Mouse (Mus musculus) forebrain, embryonic 10.5 days (tissue): ENCODE data around the gene Agmat. TPM values are rescaled to one million over a fixed set of nuclear protein-coding genes. Genes with fewer than 3 reads are reported as not detected.
"Not testable (repeated sequence)": the region's sequence is repeated elsewhere in the genome, so short reads cannot be mapped to it uniquely, and the experiment has no call there.

Experiments used
- DNase-seq: peaks from one replicate; pipeline ENCODE4 v3.0.0-alpha.2; 2017; ENCODE audit warnings: low spot score; ENCODE audit errors: extremely low spot score
- H3K27ac ChIP-seq: fragments of 300-500 bp; sonication (generic); 2 replicates; pipeline ENCODE4 v1.5.1; 2016; ENCODE audit warnings: mild to moderate bottlenecking
- H3K27me3 ChIP-seq: fragments of 300-500 bp; sonication (generic); 2 replicates; pipeline ENCODE4 v1.6.1; 2016; ENCODE audit warnings: mild to moderate bottlenecking; ENCODE audit not compliant: poor library complexity, severe bottlenecking
- H3K36me3 ChIP-seq: fragments of 300-500 bp; sonication (generic); replicated peaks from 2 replicates; pipeline ENCODE4 v1.6.1; 2016; ENCODE audit warnings: mild to moderate bottlenecking, moderate library complexity
- H3K4me1 ChIP-seq: fragments of 300-500 bp; sonication (generic); 2 replicates; pipeline ENCODE4 v1.6.1; 2016
- H3K4me3 ChIP-seq: fragments of 300-500 bp; sonication (generic); 2 replicates; pipeline ENCODE4 v1.5.1; 2016; ENCODE audit warnings: mild to moderate bottlenecking, moderate library complexity
- H3K9me3 ChIP-seq: fragments of 300-500 bp; sonication (generic); 2 replicates; pipeline ENCODE4 v1.6.1; 2016; ENCODE audit warnings: mild to moderate bottlenecking, moderate library complexity
- WGBS: fragments of 180-500 bp; shearing (Covaris S2); methylation state at CpG from one replicate; pipeline ENCODE4 v1.1.7; 2016; 5-methylcytosine and 5-hydroxymethylcytosine counted together
- polyA plus RNA-seq: library from polyadenylated mRNA; unstranded; fragments of >200 nt; fragmentation: Nextera tagmentation; extraction: Ambion mirVana; gene quantifications from 2 replicates; pipeline ENCODE4 v1.2.1, GENCODE M21; 2016

Gene Agmat
- polyA plus RNA-seq, 1 experiment from 2014 or later, result not detected

DNA sequence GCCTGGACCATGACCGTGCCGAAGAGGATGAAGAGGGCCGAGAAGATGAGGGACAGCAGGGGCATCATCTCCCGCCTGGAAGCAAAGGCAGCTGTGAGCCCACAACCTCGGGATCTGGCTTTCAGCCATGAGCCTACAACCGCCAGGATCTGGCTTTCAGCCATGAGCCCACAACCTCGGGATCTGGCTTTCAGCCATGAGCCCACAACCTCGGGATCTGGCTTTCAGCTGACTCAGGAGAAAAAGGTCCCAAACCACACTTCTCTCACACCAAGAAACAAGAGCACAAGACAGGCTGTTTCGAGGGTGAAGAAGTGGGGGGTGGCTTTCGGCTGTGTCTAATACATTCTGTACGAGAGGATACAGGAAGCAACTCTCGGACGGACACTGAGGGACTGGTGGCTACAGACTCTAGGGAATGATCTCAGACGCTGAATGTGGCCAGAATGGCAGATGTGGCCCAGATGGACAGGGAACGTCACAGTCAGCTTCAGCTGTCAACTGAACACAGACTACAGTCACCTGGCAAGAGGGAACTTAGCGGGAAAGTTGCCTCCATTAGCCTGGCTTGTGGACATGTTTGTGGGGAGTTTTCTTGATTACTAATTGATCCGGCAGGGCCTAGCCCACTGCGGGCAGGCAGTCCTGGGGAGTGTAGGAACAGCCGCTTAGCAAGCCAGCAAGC, 20.3 kb downstream of the Agmat start:
- WGBS, result 92% methylated on average over 19 of the region's 19 CpGs
- no peak overlapping the region for H3K4me3 ChIP-seq
- DNase-seq, result no peak
- H3K27ac ChIP-seq, result no peak overlapping the region
- peaks cover 97% of the 10 kb centered on the region for H3K36me3 ChIP-seq
- no peaks in the 10 kb centered on the region for H3K4me1 ChIP-seq
- no peaks in the 10 kb centered on the region for H3K27me3 ChIP-seq
- no peaks in the 10 kb centered on the region for H3K9me3 ChIP-seq

DNA sequence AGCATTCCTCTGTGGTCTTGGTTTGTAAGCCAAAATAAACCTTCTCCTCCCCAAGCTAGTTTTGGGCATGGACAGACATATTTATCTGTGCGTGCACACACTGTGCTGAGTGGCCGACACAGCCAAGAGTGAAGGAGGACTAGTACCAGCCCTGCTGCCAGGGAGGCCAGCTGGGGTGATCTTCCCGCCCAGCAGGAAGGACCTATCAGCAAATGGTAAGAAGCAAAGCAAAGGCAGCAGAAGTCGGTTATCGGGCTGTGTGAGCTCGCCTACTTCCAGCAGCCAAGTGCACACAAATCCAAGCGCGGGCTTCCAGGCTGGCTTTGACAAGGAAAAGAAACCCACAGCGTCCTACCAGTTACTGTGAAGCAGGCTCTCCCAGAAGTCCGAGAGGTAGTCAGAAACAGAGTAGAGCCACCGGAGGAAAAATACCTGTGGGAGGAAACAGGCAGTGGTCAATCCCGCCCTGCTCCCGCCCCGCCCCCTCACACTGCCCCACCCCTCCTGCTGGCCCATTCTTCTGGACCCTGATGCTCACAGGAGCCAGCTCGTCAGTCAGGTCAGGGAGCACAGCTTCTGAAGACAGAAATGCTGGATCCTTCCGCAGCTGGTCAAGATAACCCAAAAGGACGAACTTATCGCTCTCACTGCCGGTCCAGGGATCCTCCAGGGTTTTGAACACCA, 21.0 kb downstream of the Agmat start:
- Histone ChIP-seq H3K36me3 (peaks cover 96% of the 10 kb centered on the region), H3K27ac (no peak overlapping the region), H3K9me3 (no peaks in the 10 kb centered on the region), H3K27me3 (no peaks in the 10 kb centered on the region), H3K4me1 (no peaks in the 10 kb centered on the region), H3K4me3 (no peak overlapping the region)
- DNase-seq, result no peak
- 85% methylated on average over 19 of the region's 19 CpGs for WGBS

DNA sequence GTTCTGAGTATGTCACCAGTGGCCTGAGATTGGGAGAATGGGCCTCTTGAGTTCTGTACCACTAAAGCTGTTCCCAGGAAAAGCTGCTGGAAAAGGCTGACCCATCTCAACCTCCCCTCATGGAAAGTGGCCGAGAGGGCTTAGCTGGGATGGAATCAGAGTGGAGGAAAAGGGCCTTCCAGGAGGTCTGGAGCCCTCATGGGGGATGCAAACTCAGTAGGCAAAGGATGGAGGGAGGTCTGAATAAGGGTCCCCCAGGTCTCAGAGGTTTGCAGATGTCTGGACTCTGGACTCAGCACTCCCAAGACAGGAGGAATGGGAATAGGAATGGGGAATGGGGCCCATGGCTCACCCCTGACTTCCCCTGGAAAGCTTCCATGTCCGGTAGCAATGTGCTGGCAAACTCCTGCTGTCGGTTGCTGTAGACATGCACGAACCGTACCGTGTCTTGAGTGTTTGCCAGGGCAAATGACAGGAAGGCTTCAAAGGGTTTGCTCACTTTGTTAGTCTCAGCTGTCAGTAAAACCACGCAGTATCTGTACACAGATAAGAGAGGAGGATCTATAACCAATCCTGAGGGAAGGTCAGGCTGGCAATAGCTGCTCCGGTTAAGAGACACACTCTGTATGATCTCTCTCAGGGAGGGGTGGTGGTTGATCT, 23.2 kb downstream of the Agmat start:
- 95% methylated on average over 8 of the region's 8 CpGs for WGBS
- H3K4me3 ChIP-seq, result no peak overlapping the region
- no peak overlapping the region for H3K27ac ChIP-seq
- no peak for DNase-seq
- H3K9me3 ChIP-seq, result no peaks in the 10 kb centered on the region
- no peaks in the 10 kb centered on the region for H3K4me1 ChIP-seq
- peaks cover 96% of the 10 kb centered on the region for H3K36me3 ChIP-seq
- no peaks in the 10 kb centered on the region for H3K27me3 ChIP-seq

DNA sequence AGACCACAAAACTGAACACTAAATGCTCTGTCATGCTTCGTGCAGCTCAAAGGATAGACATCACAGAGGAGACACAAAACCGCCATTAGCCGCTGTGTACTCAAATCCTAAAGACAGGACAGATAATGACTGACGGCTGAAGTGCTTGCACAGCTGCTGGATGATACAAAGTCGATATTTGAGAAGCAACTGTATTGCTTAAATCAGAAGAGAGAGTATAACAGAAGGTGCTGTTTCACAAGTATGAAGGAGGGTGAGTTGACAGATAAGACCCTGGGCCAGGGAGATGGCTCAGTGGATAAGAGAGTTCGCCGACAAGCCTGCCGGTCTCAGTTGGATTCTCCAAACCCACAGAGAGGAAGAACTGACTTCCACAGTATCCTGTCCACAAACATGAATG, 25.4 kb downstream of the Agmat start:
- Histone ChIP-seq H3K9me3 (no peaks in the 10 kb centered on the region), H3K4me3 (no peak overlapping the region), H3K4me1 (no peaks in the 10 kb centered on the region), H3K27ac (no peak overlapping the region), H3K27me3 (no peaks in the 10 kb centered on the region), H3K36me3 (peaks cover 99% of the 10 kb centered on the region)
- no peak for DNase-seq
- 96% methylated on average over 8 of the region's 8 CpGs for WGBS

DNA sequence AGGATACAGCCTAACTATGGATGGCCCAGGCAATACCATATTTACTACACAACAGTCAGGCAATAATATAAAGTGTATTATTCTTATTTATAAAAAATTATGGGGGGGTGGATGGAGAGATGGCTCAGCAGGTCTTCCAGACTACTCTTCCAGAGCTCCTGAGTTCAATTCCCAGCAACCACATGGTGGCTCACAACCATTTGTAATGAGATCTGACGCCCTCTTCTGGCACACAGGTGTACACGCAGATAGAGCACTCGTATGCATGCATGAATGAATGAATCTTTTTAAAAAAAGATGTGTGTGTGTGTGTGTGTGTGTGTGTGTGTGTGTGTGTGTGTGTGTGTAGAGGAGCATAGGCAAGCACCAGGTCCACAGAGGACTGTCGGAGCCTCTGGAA, 26.5 kb downstream of the Agmat start:
- H3K27me3 ChIP-seq, H3K9me3 ChIP-seq, H3K27ac ChIP-seq, H3K4me3 ChIP-seq, H3K4me1 ChIP-seq, DNase-seq: not testable (repeated sequence)
- 88% methylated on average over 4 of the region's 4 CpGs for WGBS
- H3K36me3 ChIP-seq, result peaks cover 98% of the 10 kb centered on the region

DNA sequence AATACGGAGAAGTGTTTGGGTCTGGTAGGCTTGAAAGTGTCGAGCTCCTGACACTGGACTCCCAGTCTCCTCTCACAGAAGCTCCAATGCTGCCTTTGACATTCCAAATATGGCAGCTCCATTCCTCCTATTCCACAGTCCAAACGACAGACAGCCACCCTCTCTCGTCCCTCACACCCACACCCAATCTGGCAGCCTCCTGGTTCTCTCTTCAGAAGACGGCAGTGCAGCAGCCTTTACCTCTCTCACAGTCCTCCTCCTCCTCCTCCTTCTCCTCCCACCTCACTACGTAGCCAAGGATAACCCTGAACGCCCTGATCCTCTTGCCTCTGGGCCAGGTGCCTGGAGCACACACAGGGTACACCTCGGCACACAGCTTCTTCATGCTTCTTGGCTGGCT, 33.4 kb downstream of the Agmat start:
- no peak overlapping the region for H3K4me3 ChIP-seq
- no peaks in the 10 kb centered on the region for H3K27me3 ChIP-seq
- H3K36me3 ChIP-seq, result peaks cover 99% of the 10 kb centered on the region
- no peak overlapping the region for H3K27ac ChIP-seq
- no peak for DNase-seq
- WGBS, result 91% methylated on average over 8 of the region's 8 CpGs
- H3K4me1 ChIP-seq, result no peaks in the 10 kb centered on the region
- H3K9me3 ChIP-seq, result no peaks in the 10 kb centered on the region

DNA sequence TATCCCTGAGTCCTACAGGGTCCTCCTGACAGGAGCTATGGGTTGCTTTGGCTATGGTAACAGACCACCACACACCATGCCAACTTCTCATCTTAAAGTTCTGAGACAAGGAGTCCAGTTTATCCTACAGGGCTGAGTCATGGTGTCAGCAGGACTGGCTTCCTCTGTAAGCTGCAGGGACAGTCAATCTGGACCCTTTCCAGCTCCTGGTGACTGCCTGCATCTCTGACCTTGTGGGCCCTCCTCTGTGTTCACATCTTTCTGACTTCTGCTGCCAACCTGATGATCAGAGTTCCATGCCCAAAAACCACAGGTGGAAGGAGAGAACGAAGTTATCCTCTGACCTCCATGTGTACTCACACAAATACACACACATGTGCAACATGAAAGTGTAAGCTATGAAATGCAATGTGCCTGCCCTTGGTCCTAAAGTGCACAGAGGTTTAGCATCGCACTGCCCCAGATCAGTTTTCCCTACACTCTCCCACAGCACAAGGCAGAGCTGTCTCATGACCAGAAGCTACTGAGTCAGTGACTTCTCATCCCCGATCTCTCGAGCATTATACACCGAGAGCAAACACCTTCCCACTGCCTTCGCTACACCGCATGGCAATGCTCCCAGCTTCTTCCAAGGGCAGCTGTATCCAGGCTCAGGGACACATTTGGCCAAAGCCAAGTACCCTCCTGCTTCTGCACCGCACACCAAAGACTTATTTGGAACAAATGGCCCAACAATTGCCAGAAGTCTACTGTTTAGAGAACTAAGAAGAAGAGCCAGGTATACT, 34.9 kb downstream of the Agmat start:
- H3K36me3 ChIP-seq, result peaks cover 96% of the 10 kb centered on the region
- no peak for DNase-seq
- no peaks in the 10 kb centered on the region for H3K27me3 ChIP-seq
- no peak overlapping the region for H3K4me3 ChIP-seq
- H3K9me3 ChIP-seq, result no peaks in the 10 kb centered on the region
- 95% methylated on average over 8 of the region's 8 CpGs for WGBS
- no peaks in the 10 kb centered on the region for H3K4me1 ChIP-seq
- H3K27ac ChIP-seq, result no peak overlapping the region

DNA sequence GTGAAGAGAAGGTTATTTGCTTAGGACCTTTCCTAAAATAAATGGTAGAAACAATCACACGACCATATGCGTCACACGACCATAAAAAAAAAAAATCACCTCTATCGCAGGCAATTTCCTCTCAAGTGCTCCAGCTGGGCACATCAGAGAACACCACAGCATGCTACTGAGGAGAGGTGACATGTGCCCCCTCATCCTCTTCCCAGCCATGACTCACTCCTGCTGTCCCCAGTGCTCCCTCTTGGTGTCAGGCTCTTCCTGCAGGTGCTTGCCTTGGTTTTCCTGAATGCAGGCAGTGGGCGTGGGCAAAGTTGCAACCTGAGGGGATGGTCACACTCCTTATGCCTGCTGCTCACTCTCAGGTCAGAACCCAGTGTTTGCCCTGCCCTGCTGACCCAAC, 38.4 kb downstream of the Agmat start:
- peaks cover 76% of the 10 kb centered on the region for H3K36me3 ChIP-seq
- WGBS, result 92% methylated on average over 5 of the region's 5 CpGs

DNA sequence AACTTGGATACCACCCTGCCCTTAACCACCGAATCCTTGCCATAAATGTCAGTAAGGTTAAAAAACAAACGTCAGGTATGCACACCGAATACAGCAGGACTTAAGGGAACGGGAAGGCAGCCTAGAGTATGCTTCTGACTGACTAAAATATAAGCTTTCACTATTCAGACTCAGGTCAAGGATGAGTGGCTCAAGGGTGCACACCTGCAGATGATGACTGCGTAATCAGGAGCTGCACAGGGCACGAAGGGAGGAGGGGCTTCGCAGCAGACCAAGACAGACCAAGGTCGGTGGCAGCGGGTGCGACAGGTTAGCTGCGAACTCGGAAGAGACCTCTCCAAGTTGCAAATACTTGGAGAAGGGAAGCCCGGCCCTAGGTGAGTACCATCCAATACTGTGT, 39.7 kb downstream of the Agmat start:
- Histone ChIP-seq H3K4me1 (peaks cover 16% of the 10 kb centered on the region), H3K36me3 (peaks cover 63% of the 10 kb centered on the region), H3K27me3 (no peaks in the 10 kb centered on the region), H3K9me3 (no peaks in the 10 kb centered on the region), H3K4me3 (no peak overlapping the region), H3K27ac (no peak overlapping the region)
- no peak for DNase-seq
- 92% methylated on average over 13 of the region's 13 CpGs for WGBS

More for the DNA sequence above, 38.4 kb downstream of the Agmat start:
- Histone ChIP-seq H3K4me3 (no peak overlapping the region), H3K4me1 (peaks cover 5% of the 10 kb centered on the region), H3K9me3 (no peaks in the 10 kb centered on the region), H3K27me3 (no peaks in the 10 kb centered on the region), H3K27ac (no peak overlapping the region)
- no peak for DNase-seq

DNA sequence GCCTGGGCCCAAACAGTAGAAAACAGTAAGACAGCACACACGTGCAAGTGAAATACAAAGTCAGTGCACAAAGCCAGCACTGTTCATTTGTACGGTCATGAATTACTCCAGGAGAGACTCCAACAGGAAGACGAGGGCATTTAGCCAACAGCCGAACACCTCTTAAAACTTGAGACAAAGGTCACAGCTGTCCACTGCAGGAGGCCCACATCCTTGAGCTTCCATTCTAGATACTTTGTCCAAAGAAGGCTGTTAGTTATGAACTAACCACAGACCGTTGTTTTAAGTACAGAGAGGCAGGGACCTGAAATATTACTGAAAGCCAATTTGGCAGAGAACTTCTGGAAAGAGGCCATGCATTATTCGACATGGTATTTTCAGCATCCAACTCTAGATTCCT, 40.6 kb downstream of the Agmat start:
- H3K4me1 ChIP-seq, result peaks cover 20% of the 10 kb centered on the region
- DNase-seq, result no peak
- H3K9me3 ChIP-seq, result no peaks in the 10 kb centered on the region
- peaks cover 54% of the 10 kb centered on the region for H3K36me3 ChIP-seq
- H3K4me3 ChIP-seq, result no peak overlapping the region
- H3K27me3 ChIP-seq, result no peaks in the 10 kb centered on the region
- WGBS, result 91% methylated on average over 6 of the region's 6 CpGs
- no peak overlapping the region for H3K27ac ChIP-seq

DNA sequence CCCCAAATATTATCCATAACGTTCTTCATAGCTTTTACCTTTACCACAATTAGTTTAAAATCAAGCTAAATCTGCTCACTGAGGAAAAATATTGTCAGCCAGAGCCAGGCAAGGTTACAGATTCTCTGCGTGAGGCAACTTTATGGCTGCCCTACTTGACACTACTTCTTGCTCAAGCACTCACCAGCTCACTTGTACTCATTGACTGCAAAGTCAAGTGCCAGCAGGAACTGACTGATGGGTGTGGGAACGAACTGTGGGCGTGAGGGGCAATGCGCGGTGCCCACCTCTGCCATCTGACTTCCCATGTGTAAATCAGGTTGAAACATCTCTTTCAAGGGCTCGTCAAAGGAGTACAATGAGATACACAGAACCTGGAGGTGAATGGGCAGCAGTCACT, 41.0 kb downstream of the Agmat start:
- Histone ChIP-seq H3K9me3 (no peaks in the 10 kb centered on the region), H3K27me3 (no peaks in the 10 kb centered on the region), H3K4me3 (no peak overlapping the region), H3K4me1 (peaks cover 22% of the 10 kb centered on the region), H3K36me3 (peaks cover 50% of the 10 kb centered on the region), H3K27ac (no peak overlapping the region)
- no peak for DNase-seq
- WGBS, result 94% methylated on average over 7 of the region's 7 CpGs

DNA sequence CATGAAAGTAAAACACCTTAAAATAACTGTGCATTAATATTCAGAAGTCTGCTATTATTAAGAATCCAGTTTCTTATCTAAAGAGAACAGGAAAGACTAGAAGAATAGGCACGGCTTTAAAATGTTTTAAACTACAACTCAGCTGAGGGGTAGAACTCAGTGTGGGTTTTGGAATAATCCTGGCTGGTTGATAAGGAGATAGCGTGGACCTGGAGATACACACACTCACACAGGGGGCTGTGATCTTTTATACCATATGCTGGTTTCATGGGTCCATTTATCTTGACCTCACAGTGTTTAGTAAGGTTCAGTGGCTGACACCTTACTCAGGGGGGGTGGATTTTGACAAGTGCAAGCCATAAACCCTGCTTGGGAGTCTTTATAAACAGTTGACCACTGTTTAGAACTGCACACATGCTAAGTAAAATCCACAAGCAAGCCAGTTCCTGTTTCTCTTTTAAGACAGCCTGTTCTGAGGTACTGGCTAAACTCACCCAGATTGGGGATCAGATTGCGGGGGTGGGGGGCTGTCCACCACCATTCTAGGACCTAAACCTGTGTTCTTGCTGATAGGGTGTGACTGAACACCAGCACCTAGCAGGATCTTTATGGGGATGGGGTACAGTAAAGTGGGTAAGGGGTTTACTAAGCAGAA, 43.2 kb downstream of the Agmat start:
- no peak for DNase-seq
- H3K27me3 ChIP-seq, result no peaks in the 10 kb centered on the region
- WGBS, result 55% methylated on average over 3 of the region's 3 CpGs
- H3K4me1 ChIP-seq, result peaks cover 43% of the 10 kb centered on the region
- H3K36me3 ChIP-seq, result peaks cover 28% of the 10 kb centered on the region
- peak overlapping the region; percentile 94 for H3K27ac ChIP-seq
- H3K9me3 ChIP-seq, result no peaks in the 10 kb centered on the region
- H3K4me3 ChIP-seq, result peak overlapping the region; percentile 86
